ENCODE assay signal across 10 mouse cellular contexts in the genomic region with DNA sequence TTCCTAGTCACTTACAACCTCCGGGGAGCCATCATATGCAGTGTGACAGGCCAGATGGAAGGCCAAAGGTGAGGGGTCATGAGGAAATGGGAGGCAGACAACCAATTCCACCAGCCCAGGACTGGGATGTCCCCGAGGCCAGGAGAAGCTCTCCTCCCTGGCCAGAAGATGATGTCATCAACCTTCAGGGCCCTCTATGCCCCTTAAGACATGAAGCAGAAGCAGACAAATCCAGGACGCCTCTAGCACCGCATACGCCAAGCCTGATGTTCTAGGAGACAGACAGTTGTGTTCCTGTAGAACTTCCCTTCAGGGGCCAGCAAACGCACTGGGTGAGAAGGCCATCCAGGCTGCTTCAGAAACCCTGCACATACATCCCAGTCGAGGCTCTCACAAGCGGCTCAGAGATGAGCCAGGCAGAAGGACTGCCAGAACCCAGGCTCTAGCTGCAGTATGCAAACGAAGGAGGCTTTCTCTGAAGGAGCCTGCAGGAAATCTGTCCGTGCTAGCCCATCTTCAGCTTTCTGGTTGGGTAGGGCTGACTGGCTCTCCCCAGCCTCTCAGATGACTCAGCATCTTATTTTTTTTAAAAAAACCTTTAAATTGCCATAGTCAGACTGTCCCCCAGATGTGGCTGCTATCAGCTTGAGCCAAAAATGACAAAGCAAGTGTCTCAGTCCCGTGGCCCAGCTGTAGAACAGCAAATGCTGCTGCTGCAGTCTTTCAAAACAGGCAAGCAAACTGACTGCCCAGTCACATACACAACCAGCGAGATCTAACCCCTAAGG. TPM values are rescaled to one million over a fixed set of nuclear protein-coding genes. Genes with fewer than 3 reads are reported as not detected.
DNase-seq lines count a peak whose midpoint lies in the region; ATAC-seq lines count a peak whose summit lies in the region.
"Had no signal": no experiment of that assay in that cellular context is flagged by ENCODE, and none has a peak within 500 bp of the region (broad histone marks: within the 10 kb centered on the region; RNA-seq: fewer than 3 reads in every experiment).

No protein-coding gene starts in this region.

- 0 out of 2 replicates have a peak overlapping the region, but pooled peaks have one; percentile 15 for H3K27ac ChIP-seq in midbrain, embryonic 12.5 days (replicated peaks)
- no peak overlapping the region; the same call in 1 of the 2 replicates for H3K27ac ChIP-seq in midbrain, embryonic 14.5 days (replicated peaks; ENCODE audit: low read depth, low read length)
- H3K27ac ChIP-seq in heart, embryonic 16.5 days (ENCODE audit: low read length) = peak overlapping the region; percentile 11; the same call in 1 of the 2 replicates

- WGBS in midbrain, embryonic 12.5 days = 68% methylated on average over 12 of the region's 12 CpGs
- WGBS in midbrain, embryonic 14.5 days = 59% methylated on average over 12 of the region's 12 CpGs
- whole genome bisulfite sequencing in heart, embryonic 16.5 days = 44% methylated on average over 12 of the region's 12 CpGs

- no peak overlapping the region for H3K4me2 ChIP-seq in midbrain, embryonic 12.5 days (replicated peaks)
- no peak overlapping the region for H3K4me2 ChIP-seq in midbrain, embryonic 14.5 days (ENCODE audit: low read length)
- H3K4me2 ChIP-seq in heart, embryonic 16.5 days (ENCODE audit: low read depth, low read length) = peak overlapping the region; percentile 7; the same call in 1 of the 2 replicates

- H3K36me3 ChIP-seq in midbrain, embryonic 12.5 days = no peaks in the 10 kb centered on the region
- no peaks in the 10 kb centered on the region for H3K36me3 ChIP-seq in midbrain, embryonic 14.5 days (ENCODE audit: control insufficient read depth, insufficient read depth, low read length)
- no peaks in the 10 kb centered on the region for H3K36me3 ChIP-seq in heart, embryonic 16.5 days (ENCODE audit: control insufficient read depth, insufficient read depth)

- H3K4me1 ChIP-seq in midbrain, embryonic 12.5 days = peaks cover 53% of the 10 kb centered on the region
- peaks cover 37% of the 10 kb centered on the region for H3K4me1 ChIP-seq in midbrain, embryonic 14.5 days (ENCODE audit: control insufficient read depth, insufficient read depth, low read length)
- peaks cover 42% of the 10 kb centered on the region for H3K4me1 ChIP-seq in heart, embryonic 16.5 days (ENCODE audit: control insufficient read depth, insufficient read depth, low read length)

- no peaks in the 10 kb centered on the region for H3K9me3 ChIP-seq in midbrain, embryonic 12.5 days
- H3K9me3 ChIP-seq in midbrain, embryonic 14.5 days (ENCODE audit: control insufficient read depth, low read length) = no peaks in the 10 kb centered on the region
- H3K9me3 ChIP-seq in heart, embryonic 16.5 days (replicated peaks; ENCODE audit: control insufficient read depth, low read length) = no peaks in the 10 kb centered on the region

- peak; percentile 40 for DNase-seq in adrenal gland, postnatal 14 days
- DNase-seq in adrenal gland, postnatal 25 days = no peak
- DNase-seq in midbrain, embryonic 14.5 days = no peak
- no peak for DNase-seq in thymus, postnatal 14 days
- DNase-seq in gastrocnemius, adult 8-10 months (ENCODE audit: low spot score in 2 of 2) = no peak

- no peak for ATAC-seq in midbrain, embryonic 12.5 days (ENCODE audit: low FRiP score, low read depth)
- no peak for ATAC-seq in midbrain, embryonic 14.5 days (ENCODE audit: low FRiP score, low TSS enrichment)
- ATAC-seq in heart, embryonic 16.5 days (replicated peaks; ENCODE audit: extremely low read depth, insufficient read depth, low FRiP score) = no peak
- ATAC-seq in megakaryocyte-erythroid progenitor cell, adult 5-6 weeks (replicated peaks; ENCODE audit: low FRiP score, low TSS enrichment, poor library complexity, severe bottlenecking) = peak; percentile 67

- no peak overlapping the region for H3K9ac ChIP-seq in midbrain, embryonic 12.5 days (replicated peaks)
- no peak overlapping the region for H3K9ac ChIP-seq in midbrain, embryonic 14.5 days (replicated peaks; ENCODE audit: low read length)
- peak overlapping the region; percentile 24; the same call in 1 of the 2 replicates for H3K9ac ChIP-seq in heart, embryonic 16.5 days (ENCODE audit: low read length)

- no peak overlapping the region for H3K4me3 ChIP-seq in midbrain, embryonic 12.5 days
- no peak overlapping the region for H3K4me3 ChIP-seq in midbrain, embryonic 14.5 days (replicated peaks; ENCODE audit: low read depth, low read length)
- H3K4me3 ChIP-seq in heart, embryonic 16.5 days (ENCODE audit: low read length) = no peak overlapping the region

- no peaks in the 10 kb centered on the region for H3K27me3 ChIP-seq in midbrain, embryonic 12.5 days
- H3K27me3 ChIP-seq in midbrain, embryonic 14.5 days (ENCODE audit: control insufficient read depth, insufficient read depth, low read length) = no peaks in the 10 kb centered on the region
- H3K27me3 ChIP-seq in heart, embryonic 16.5 days (ENCODE audit: control insufficient read depth, insufficient read depth, low read length) = no peaks in the 10 kb centered on the region

RNA-seq across cellular contexts. Expression of gene Ube2o, which starts 8.3 kb away (rescaled TPM):
- 32.0 and 38.5 TPM in 2 replicates for total RNA-seq in adrenal gland, postnatal 14 days (2021)
- total RNA-seq in adrenal gland, postnatal 25 days (2021) = 32.7 and 34.1 TPM in 2 replicates
- polyA plus RNA-seq in midbrain, embryonic 12.5 days (2016; fragmentation: Nextera tagmentation; extraction: Ambion mirVana) = 17.9 and 19.0 TPM in 2 replicates
- 26.1 and 26.9 TPM in 2 replicates for polyA plus RNA-seq in midbrain, embryonic 14.5 days (2014; fragmentation: Nextera tagmentation; extraction: Ambion mirVana)
- polyA plus RNA-seq in heart, embryonic 16.5 days (2015; fragmentation: Nextera tagmentation; extraction: Ambion mirVana) = 5.5 and 6.9 TPM in 2 replicates
- total RNA-seq in megakaryocyte-erythroid progenitor cell, adult 5-6 weeks (2014; fragmentation: Nextera tagmentation) = 9.2 and 28.8 TPM in 2 replicates
- 4.6 and 22.6 TPM in 2 replicates for total RNA-seq in megakaryocyte-erythroid progenitor cell, adult 5-6 weeks (2017)
- total RNA-seq in gastrocnemius, adult 8-10 months (2022) = 10 to 100 TPM; 22.4 to 27.6 (median 22.5) TPM

RNA-seq across cellular contexts. Expression of gene Aanat, which starts 13.3 kb away (rescaled TPM):
- not detected in 2 replicates for total RNA-seq in adrenal gland, postnatal 14 days (2021)
- total RNA-seq in adrenal gland, postnatal 25 days (2021) = not detected in 2 replicates
- polyA plus RNA-seq in midbrain, embryonic 12.5 days (2016; fragmentation: Nextera tagmentation; extraction: Ambion mirVana) = 0.18 and 0.41 TPM in 2 replicates
- 0.49 and 0.70 TPM in 2 replicates for polyA plus RNA-seq in midbrain, embryonic 14.5 days (2014; fragmentation: Nextera tagmentation; extraction: Ambion mirVana)
- polyA plus RNA-seq in heart, embryonic 16.5 days (2015; fragmentation: Nextera tagmentation; extraction: Ambion mirVana) = not detected in 2 replicates
- not detected in 2 replicates for total RNA-seq in megakaryocyte-erythroid progenitor cell, adult 5-6 weeks (2014; fragmentation: Nextera tagmentation)
- not detected in 2 replicates for total RNA-seq in megakaryocyte-erythroid progenitor cell, adult 5-6 weeks (2017)
- total RNA-seq in gastrocnemius, adult 8-10 months (2022) = not detected
- total RNA-seq: heart, postnatal 10 days had no signal
- polyA plus RNA-seq: small intestine, adult 2 months had no signal

RNA-seq across cellular contexts. Expression of gene Sphk1, which starts 42.2 kb away (rescaled TPM):
- 2.3 and 3.5 TPM in 2 replicates for total RNA-seq in adrenal gland, postnatal 14 days (2021)
- 0.57 and 1.5 TPM in 2 replicates for total RNA-seq in adrenal gland, postnatal 25 days (2021)
- polyA plus RNA-seq in midbrain, embryonic 12.5 days (2016; fragmentation: Nextera tagmentation; extraction: Ambion mirVana) = 4.6 and 7.1 TPM in 2 replicates
- 5.4 and 6.0 TPM in 2 replicates for polyA plus RNA-seq in midbrain, embryonic 14.5 days (2014; fragmentation: Nextera tagmentation; extraction: Ambion mirVana)
- polyA plus RNA-seq in heart, embryonic 16.5 days (2015; fragmentation: Nextera tagmentation; extraction: Ambion mirVana) = 3.6 and 4.5 TPM in 2 replicates
- 188 and 259 TPM in 2 replicates for total RNA-seq in megakaryocyte-erythroid progenitor cell, adult 5-6 weeks (2014; fragmentation: Nextera tagmentation)
- total RNA-seq in megakaryocyte-erythroid progenitor cell, adult 5-6 weeks (2017) = 119 and 168 TPM in 2 replicates
- total RNA-seq in gastrocnemius, adult 8-10 months (2022) = under 1 TPM; 0.15 to 0.75 (median 0.51) TPM

RNA-seq across cellular contexts. Expression of gene Rhbdf2, which starts 53.9 kb away (rescaled TPM):
- total RNA-seq in adrenal gland, postnatal 14 days (2021) = 11.2 and 14.3 TPM in 2 replicates
- 17.7 and 24.6 TPM in 2 replicates for total RNA-seq in adrenal gland, postnatal 25 days (2021)
- polyA plus RNA-seq in midbrain, embryonic 12.5 days (2016; fragmentation: Nextera tagmentation; extraction: Ambion mirVana) = 1.1 and 1.8 TPM in 2 replicates
- 0.61 and 0.63 TPM in 2 replicates for polyA plus RNA-seq in midbrain, embryonic 14.5 days (2014; fragmentation: Nextera tagmentation; extraction: Ambion mirVana)
- polyA plus RNA-seq in heart, embryonic 16.5 days (2015; fragmentation: Nextera tagmentation; extraction: Ambion mirVana) = 9.9 and 10.3 TPM in 2 replicates
- total RNA-seq in megakaryocyte-erythroid progenitor cell, adult 5-6 weeks (2014; fragmentation: Nextera tagmentation) = 4.1 and 6.1 TPM in 2 replicates
- 1.3 and 3.3 TPM in 2 replicates for total RNA-seq in megakaryocyte-erythroid progenitor cell, adult 5-6 weeks (2017)
- 10 to 100 TPM; 10.6 to 19.9 (median 11.2) TPM for total RNA-seq in gastrocnemius, adult 8-10 months (2022)

Comparison
In these comparisons a context has a peak if more than half of its experiments do, and no peak if none do; other contexts are left out.
1. RNA of gene Sphk1, which starts 42.2 kb away (total RNA-seq): 119 to 259 TPM in megakaryocyte-erythroid progenitor cell, adult 5-6 weeks; 2.3 to 3.5 TPM in adrenal gland, postnatal 14 days, 0.57 to 1.5 TPM in adrenal gland, postnatal 25 days and 0.15 to 0.75 TPM in gastrocnemius, adult 8-10 months; every median in the first group is over 10 times any median in the second.